Mouse (Mus musculus) MN1 (cell line): ENCODE measurements around the gene Ccdc17.

Experiments
- DNase-seq: peaks from one replicate; pipeline ENCODE4 v3.0.0-alpha.2; 2016; ENCODE audit warnings: low spot score

The Ccdc17 gene

GRCm38 (mm10) chr4:116645624-116646023, 49.2 kb downstream of the Ccdc17 start:
- DNase-seq = no peak

DNA sequence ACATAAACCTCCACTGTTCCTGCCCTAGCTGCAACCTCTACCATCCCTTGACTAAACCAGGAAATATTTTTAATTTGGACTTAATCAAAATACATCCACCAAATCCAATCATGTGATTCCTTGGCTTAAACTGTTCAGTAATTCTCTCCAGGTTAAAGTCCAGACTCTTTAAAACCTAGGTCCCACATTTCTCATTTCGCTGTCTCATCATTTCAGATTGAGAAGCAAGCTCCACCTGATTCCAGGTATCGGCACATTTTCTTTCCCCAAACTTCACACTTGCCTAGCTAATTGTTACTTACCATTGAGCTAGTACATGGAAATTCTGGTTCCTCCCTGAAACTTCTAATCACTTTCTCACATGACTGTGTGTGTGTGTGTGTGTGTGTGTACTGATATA, 53.0 kb downstream of the Ccdc17 start:
- no peak for DNase-seq
